Mouse (Mus musculus) small intestine, adult 2 months (tissue): ENCODE measurements around the gene Mum1.
"Not testable (repeated sequence)": the region's sequence is repeated elsewhere in the genome, so short reads cannot be mapped to it uniquely, and the experiment has no call there.

Source experiments
- CTCF ChIP-seq: fragments of 200-500 bp; IDR thresholded peaks from 2 replicates; pipeline ENCODE4 v1.5.1; 2012; ENCODE audit warnings: low read depth, mild to moderate bottlenecking, control low read depth, inconsistent platforms, low read length, moderate library complexity, mixed read lengths; ENCODE audit not compliant: insufficient replicate concordance, insufficient read length; ENCODE audit errors: extremely low read depth
- POLR2A ChIP-seq: fragments of 200-500 bp; IDR thresholded peaks from 2 replicates; pipeline ENCODE4 v1.6.1; 2012; ENCODE audit warnings: low read depth, mild to moderate bottlenecking, control low read depth, inconsistent platforms, low read length, moderate library complexity

DNA sequence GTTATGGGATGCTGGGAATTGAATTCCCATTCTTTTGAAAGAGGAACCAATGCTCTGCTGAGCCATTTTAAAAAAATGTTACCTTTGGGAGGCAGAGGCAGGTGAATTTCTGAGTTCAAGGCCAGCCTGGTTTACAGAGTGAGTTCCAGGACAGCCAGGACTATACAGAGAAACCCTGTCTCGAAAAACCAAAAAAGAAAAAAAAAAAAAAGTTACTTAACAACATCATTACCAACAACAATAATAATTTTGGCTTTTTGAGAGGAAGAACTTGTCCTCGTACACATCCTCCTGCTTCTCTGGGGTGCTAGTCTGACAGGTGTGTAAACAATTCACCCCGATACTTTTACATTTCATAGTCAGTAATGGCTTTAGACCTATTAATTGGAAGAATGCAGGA, 22.2 kb downstream of the Mum1 start:
- TF ChIP-seq POLR2A, CTCF: not testable (repeated sequence)
